ENCODE assay signal across 8 mouse cellular contexts in genomic region chr8:117282141-117282950, GRCm38 (mm10). TPM values are rescaled to one million over a fixed set of nuclear protein-coding genes. Genes with fewer than 3 reads are reported as not detected.
DNase-seq lines count a peak whose midpoint lies in the region; ATAC-seq and TF ChIP-seq lines count a peak whose summit lies in the region.

No protein-coding gene starts in this region.

- peak; percentile 43 for DNase-seq in adrenal gland, postnatal 25 days
- DNase-seq in induced T-regulatory cell, adult 2 months (ENCODE audit: low read depth): peak; percentile 90
- peak; percentile 66 for DNase-seq in lung, postnatal 0 days (ENCODE audit: low spot score)
- no peak for DNase-seq in urinary bladder, adult 18-20 months (ENCODE audit: low spot score in 2 of 2)
- DNase-seq in spleen, postnatal 10 days (ENCODE audit: low spot score in 2 of 2): no peak
- DNase-seq in gastrocnemius, postnatal 4 days (ENCODE audit: low spot score in 2 of 2): no peak

- H3K9ac ChIP-seq in forebrain, embryonic 13.5 days: no peak overlapping the region
- no peak overlapping the region for H3K9ac ChIP-seq in forebrain, embryonic 16.5 days (replicated peaks; ENCODE audit: low read depth, low read length)
- H3K9ac ChIP-seq in lung, postnatal 0 days (replicated peaks; ENCODE audit: low read depth): no peak overlapping the region; the same call in 1 of the 2 replicates

- WGBS in forebrain, embryonic 13.5 days: 73% methylated on average over 17 of the region's 17 CpGs
- 72% methylated on average over 17 of the region's 17 CpGs for WGBS in forebrain, embryonic 16.5 days
- WGBS in lung, postnatal 0 days: 27% methylated on average over 15 of the region's 17 CpGs

- no peak for TF ChIP-seq EP300 in lung, postnatal 0 days (IDR thresholded peaks at IDR 0.05)

- peaks cover 18% of the 10 kb centered on the region for H3K36me3 ChIP-seq in forebrain, embryonic 13.5 days (ENCODE audit: poor library complexity, severe bottlenecking)
- H3K36me3 ChIP-seq in forebrain, embryonic 16.5 days (ENCODE audit: control insufficient read depth, insufficient read depth): no peaks in the 10 kb centered on the region
- no peaks in the 10 kb centered on the region; the same call in 1 of the 2 replicates for H3K36me3 ChIP-seq in lung, postnatal 0 days (ENCODE audit: insufficient read depth, low read length)

- ATAC-seq in forebrain, embryonic 13.5 days: no peak
- no peak for ATAC-seq in forebrain, embryonic 16.5 days
- peak; percentile 53 for ATAC-seq in lung, postnatal 0 days

- 0 out of 2 replicates have a peak overlapping the region, but pooled peaks have one; percentile 10 for H3K27ac ChIP-seq in forebrain, embryonic 13.5 days
- H3K27ac ChIP-seq in forebrain, embryonic 16.5 days (ENCODE audit: low read length): no peak overlapping the region
- H3K27ac ChIP-seq in lung, postnatal 0 days (ENCODE audit: low read length): peak overlapping the region; percentile 60

- H3K4me1 ChIP-seq in forebrain, embryonic 13.5 days: peaks cover 62% of the 10 kb centered on the region
- H3K4me1 ChIP-seq in forebrain, embryonic 16.5 days (replicated peaks; ENCODE audit: control insufficient read depth, insufficient read depth, low read length): peaks cover 36% of the 10 kb centered on the region
- peaks cover 19% of the 10 kb centered on the region; the same call in 1 of the 2 replicates for H3K4me1 ChIP-seq in lung, postnatal 0 days (ENCODE audit: insufficient read depth, low read depth, low read length)

- H3K4me2 ChIP-seq in forebrain, embryonic 13.5 days: no peak overlapping the region
- H3K4me2 ChIP-seq in forebrain, embryonic 16.5 days (ENCODE audit: low read length): no peak overlapping the region
- peak overlapping the region; percentile 34 for H3K4me2 ChIP-seq in lung, postnatal 0 days (replicated peaks; ENCODE audit: low read depth, low read length)

- H3K9me3 ChIP-seq in forebrain, embryonic 13.5 days (replicated peaks): 0 out of 2 replicates have a peak, but pooled peaks cover 6% of the 10 kb centered on the region
- peaks cover 3% of the 10 kb centered on the region; the same call in 1 of the 2 replicates for H3K9me3 ChIP-seq in forebrain, embryonic 16.5 days (ENCODE audit: control insufficient read depth, low read length)
- no peaks in the 10 kb centered on the region for H3K9me3 ChIP-seq in lung, postnatal 0 days (ENCODE audit: low read length)

- peak; percentile 44 for TF ChIP-seq CTCF in lung, postnatal 0 days (IDR thresholded peaks at IDR 0.05)

- H3K27me3 ChIP-seq in forebrain, embryonic 13.5 days: no peaks in the 10 kb centered on the region
- no peaks in the 10 kb centered on the region for H3K27me3 ChIP-seq in forebrain, embryonic 16.5 days (replicated peaks; ENCODE audit: control insufficient read depth, insufficient read depth, low read length)
- H3K27me3 ChIP-seq in lung, postnatal 0 days (replicated peaks; ENCODE audit: insufficient read depth, low read length): no peaks in the 10 kb centered on the region

- H3K4me3 ChIP-seq in forebrain, embryonic 13.5 days: no peak overlapping the region
- H3K4me3 ChIP-seq in forebrain, embryonic 16.5 days (replicated peaks; ENCODE audit: low read length): no peak overlapping the region
- H3K4me3 ChIP-seq in lung, postnatal 0 days (ENCODE audit: low read depth, low read length): no peak overlapping the region

RNA-seq across cellular contexts. Expression of gene Cmip, which starts 25.5 kb away (rescaled TPM):
- polyA plus RNA-seq in forebrain, embryonic 13.5 days (2015; fragmentation: Nextera tagmentation; extraction: Ambion mirVana): 39.0 and 45.4 TPM in 2 replicates
- polyA plus RNA-seq in forebrain, embryonic 16.5 days (2015; fragmentation: Nextera tagmentation; extraction: Ambion mirVana): 80.1 and 98.1 TPM in 2 replicates
- 121 and 126 TPM in 2 replicates for total RNA-seq in adrenal gland, postnatal 25 days (2021)
- polyA plus RNA-seq in lung, postnatal 0 days (2015; fragmentation: Nextera tagmentation; extraction: Ambion mirVana): 27.6 and 29.6 TPM in 2 replicates
- total RNA-seq in gastrocnemius, postnatal 4 days (2021): 10 to 100 TPM; 39.1 to 40.7 TPM

Comparison
In these comparisons a context has a peak if more than half of its experiments do, and no peak if none do; other contexts are left out.
1. DNase-seq: peak in adrenal gland, postnatal 25 days (single experiment), induced T-regulatory cell, adult 2 months (single experiment) and lung, postnatal 0 days (single experiment); none in urinary bladder, adult 18-20 months (0 of 2), spleen, postnatal 10 days (0 of 2) and gastrocnemius, postnatal 4 days (0 of 2).